Mouse (Mus musculus) c-Kit-positive CD71-positive TER-119-negative erythroid progenitor cells, embryonic 14.5 days (primary cell): ENCODE results near the gene Dmbx1.

Experiments used
- DNase-seq: peaks from one replicate; pipeline ENCODE4 v3.0.0-alpha.2; 2013; ENCODE audit warnings: low read depth

The Dmbx1 gene

DNA sequence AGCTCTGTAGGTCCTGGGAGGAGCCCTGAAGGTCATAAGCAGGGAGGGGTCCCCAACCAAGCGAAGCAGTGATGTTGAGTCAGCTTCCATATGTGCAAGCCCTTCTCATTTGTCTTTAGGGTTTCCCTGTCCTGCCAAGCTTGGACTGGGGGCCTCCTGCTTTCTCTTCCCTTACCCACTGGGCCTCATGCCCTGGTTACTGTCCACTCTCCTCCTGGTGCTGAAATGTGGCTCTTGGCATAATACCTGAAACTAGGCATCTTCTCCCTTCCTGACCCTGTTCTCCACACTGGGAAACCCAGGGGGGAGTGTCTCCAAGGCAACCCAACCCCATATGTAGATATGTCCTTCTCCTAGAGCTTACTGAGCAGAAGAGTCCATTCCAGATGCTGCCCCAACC, 52.9 kb downstream of the Dmbx1 start:
- peak; percentile 27 for DNase-seq

DNA sequence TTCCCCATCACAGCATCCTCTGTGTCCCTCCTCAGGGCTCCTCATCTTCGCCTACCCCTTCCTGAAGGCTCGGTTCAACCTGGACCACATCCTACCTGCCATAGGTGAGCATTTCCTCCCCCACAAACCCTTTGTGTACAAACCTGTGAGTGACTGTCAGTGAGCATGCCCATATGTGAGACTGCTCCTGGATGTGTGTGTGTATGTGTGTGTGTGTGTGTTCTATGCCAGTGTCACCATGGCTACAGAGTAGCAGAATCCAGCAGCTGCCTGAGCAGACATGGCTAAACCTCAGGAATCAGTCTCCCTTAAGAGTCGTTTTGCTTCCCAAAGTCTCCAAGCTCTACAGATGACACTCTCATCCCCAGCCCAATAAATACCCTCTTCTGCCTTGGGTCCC, 53.9 kb downstream of the Dmbx1 start:
- no peak for DNase-seq

DNA sequence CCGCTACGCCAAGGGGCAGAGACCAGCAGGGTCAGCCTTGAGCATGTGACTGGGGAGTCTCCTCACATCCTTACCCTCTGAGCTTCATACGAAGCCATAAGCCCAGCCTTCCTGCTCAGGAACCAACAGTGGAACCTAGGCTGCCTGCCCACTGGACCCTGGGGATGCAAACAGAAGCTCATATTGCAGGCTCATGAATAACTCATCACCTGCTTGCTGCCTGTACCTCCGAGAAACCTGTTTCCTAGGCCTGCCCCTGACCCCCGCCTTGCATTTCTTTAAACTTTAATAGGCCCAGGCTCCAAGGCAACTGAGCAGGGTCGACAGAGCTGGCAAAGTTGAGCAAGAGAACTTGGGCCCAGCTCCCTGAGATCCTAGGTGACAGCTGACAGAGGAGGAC, 55.7 kb downstream of the Dmbx1 start, which contains the start of gene Kncn:
Gene Kncn (plus strand): TSS at position 379 of the 400 bp plus-strand sequence.
- DNase-seq, result no peak

DNA sequence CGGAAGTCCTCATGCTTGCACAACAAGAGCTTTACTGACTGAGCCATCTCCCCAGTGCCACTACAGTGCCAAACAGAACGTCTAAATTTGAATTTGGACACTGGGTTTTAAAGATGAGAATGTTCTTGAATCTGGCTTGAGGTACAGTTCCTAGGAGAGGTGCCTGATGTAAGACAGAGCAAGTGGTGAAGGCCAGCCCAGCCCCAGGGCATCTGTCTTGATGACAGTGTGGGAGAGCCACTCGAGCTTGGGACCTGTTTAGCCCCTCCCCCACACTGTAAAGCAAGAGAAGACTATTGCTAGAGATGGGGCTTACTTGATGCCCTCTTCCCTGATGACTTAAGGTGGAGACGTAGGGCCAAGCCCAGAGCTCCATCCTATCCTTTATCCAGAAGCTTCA, 57.5 kb downstream of the Dmbx1 start:
- DNase-seq, result no peak

DNA sequence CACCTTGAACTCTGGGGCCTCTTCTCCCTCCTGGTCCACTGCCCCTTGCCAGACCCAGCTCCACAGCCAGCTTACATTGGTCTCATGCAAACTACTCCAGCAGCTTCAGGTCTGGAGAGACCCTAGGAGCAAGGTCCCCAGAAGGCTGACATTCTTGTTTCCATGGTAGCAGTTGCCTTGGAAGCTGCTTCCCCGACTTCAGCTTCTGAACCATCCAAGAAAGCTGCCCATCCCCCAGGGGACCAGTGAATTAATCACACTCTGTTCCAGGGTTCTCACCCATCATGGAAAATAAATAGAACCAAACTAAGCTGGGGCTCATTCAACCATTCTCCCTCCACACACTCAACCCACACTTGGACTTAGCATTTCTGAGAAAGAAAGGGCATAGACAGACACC, 58.5 kb downstream of the Dmbx1 start:
- DNase-seq, result no peak

DNA sequence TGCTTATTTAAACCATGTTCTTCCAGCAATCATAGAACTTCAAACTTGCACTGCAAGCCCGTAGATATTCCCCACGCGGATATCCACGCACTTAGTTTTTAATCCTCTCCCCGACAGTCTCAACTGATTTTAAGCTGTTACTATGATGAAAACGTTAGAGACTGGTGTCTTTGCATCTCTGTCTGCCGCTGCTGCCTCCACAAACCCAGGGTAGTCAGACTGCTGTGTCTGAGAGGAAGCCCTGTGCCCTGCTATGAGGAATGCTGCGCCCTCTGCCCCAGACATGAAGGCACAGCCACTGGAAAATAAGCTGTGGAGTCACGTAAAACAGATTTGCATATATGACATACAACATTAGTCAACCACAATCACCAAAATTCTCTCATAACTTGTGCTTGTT, 60.9 kb downstream of the Dmbx1 start:
- no peak for DNase-seq

DNA sequence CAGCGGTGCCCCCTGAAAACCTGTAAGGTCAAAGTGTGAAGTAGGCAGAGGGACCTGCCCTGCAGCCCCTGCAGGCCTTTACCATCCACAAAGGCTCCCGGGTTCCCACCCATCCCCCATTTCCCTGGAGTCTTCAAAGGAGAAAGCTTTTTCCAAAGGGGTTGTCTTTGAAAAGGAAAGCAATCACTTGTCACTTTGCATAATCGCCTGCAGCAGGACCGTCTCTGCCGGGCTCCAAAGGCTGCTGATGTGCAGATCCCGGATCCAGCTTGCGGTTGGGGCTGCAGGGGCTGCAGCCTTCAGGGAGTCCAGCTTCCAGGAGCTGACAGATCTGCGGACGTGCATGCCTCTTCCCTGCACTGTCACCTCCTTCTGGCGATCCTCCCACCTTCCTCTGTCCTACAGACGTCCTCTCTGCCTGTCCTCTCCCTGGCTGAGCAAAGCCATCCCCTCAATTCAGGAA, 61.5 kb downstream of the Dmbx1 start:
- DNase-seq, result no peak

DNA sequence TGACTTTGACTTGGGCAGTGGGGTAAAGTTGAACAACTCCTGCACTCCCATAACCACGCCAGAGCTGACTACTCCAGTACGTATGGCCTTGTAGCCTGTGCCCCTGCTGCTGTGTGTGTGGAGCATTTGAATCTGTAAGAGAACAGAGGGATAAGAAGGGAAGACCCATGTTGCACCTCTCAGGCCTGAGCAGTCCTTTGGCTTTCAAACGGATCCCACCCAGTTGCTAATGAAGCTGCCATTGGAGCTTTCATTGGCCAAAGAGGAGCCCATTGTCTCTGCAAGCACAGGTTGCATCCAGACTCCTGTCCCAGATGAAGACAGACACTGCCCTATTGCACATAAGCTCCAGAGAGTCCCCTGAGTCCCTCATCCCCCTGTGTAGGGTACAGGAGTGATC, 66.5 kb downstream of the Dmbx1 start:
- no peak for DNase-seq

DNA sequence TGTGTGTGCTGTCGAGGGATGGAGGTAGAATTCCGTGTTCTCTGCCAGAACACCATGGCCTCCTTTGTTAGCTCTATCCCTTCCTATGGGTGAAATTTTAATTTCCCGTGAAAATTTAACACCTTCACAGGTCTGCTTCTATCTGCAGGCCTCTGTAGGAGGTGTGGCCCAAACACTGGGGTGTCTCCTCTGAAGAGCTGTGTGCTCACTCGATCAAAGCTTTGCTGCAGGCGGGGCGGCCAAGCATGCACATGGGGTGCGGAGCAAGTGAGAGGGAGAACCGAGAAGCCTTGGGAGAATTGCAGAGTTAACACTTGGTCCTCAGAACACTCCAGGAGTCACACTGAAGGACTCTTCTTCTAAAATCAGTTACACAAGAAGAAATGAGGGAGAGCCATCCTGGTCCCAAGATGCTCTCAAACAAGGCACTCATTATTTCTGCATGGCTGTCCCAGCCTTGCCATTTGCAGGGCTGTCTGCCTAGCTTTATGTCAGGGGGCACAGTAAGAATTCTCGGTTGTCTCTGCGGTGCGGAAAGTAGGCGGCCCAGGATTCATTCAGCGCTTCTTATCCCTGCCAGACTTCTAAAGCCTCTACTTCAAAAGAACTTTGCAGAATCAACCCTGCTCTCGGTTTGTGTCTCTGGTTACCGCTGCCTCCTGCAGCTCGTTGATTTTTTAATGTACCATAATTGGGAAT, 70.1 kb downstream of the Dmbx1 start:
- DNase-seq, result no peak
